Mouse (Mus musculus): Measurements from ENCODE around the gene Gatd1. TPM values are rescaled to one million over a fixed set of nuclear protein-coding genes. Genes with fewer than 3 reads are reported as not detected.

Gatd1 gene
- polyA plus RNA-seq, 1 experiment from 2014 or later = 57.0 TPM

GRCm38 (mm10) chr7:141395348-141395747, 18.6 kb downstream of the Gatd1 start:
- no peak overlapping the region for H3K27ac ChIP-seq (ENCODE audit: low read length)
- ATAC-seq (ENCODE audit: low read depth) = no peak
- peaks cover 12% of the 10 kb centered on the region for H3K4me1 ChIP-seq (replicated peaks; ENCODE audit: control insufficient read depth, insufficient read depth, low read length)
- H3K4me3 ChIP-seq (ENCODE audit: low read length) = no peak overlapping the region
- H3K4me2 ChIP-seq (ENCODE audit: low read depth, low read length) = no peak overlapping the region
- peaks cover 15% of the 10 kb centered on the region for H3K36me3 ChIP-seq (ENCODE audit: control insufficient read depth, insufficient read depth, low read length)
- no peaks in the 10 kb centered on the region; the same call in 1 of the 2 replicates for H3K27me3 ChIP-seq (ENCODE audit: control insufficient read depth, insufficient read depth, low read depth, low read length)
- H3K9ac ChIP-seq (ENCODE audit: low read length) = no peak overlapping the region
- H3K9me3 ChIP-seq (ENCODE audit: control insufficient read depth, low read length) = no peaks in the 10 kb centered on the region
- 63% methylated on average over 1 of the region's 1 CpGs for WGBS

GRCm38 (mm10) chr7:141394771-141395170, 19.2 kb downstream of the Gatd1 start:
- 25% methylated on average over 6 of the region's 6 CpGs for WGBS
- Histone ChIP-seq H3K27ac (ENCODE audit: low read length) (no peak overlapping the region), H3K4me1 (replicated peaks; ENCODE audit: control insufficient read depth, insufficient read depth, low read length) (peaks cover 12% of the 10 kb centered on the region), H3K9me3 (ENCODE audit: control insufficient read depth, low read length) (no peaks in the 10 kb centered on the region), H3K36me3 (ENCODE audit: control insufficient read depth, insufficient read depth, low read length) (peaks cover 11% of the 10 kb centered on the region), H3K27me3 (ENCODE audit: control insufficient read depth, insufficient read depth, low read depth, low read length) (no peaks in the 10 kb centered on the region; the same call in 1 of the 2 replicates), H3K4me2 (ENCODE audit: low read depth, low read length) (no peak overlapping the region), H3K4me3 (ENCODE audit: low read length) (no peak overlapping the region), H3K9ac (ENCODE audit: low read length) (no peak overlapping the region)
- no peak for ATAC-seq (ENCODE audit: low read depth)

- ATAC-seq (ENCODE audit: low read depth) = no peak
- 80% methylated on average over 7 of the region's 7 CpGs for WGBS
- Histone ChIP-seq H3K36me3 (ENCODE audit: control insufficient read depth, insufficient read depth, low read length) (peaks cover 9% of the 10 kb centered on the region), H3K9me3 (ENCODE audit: control insufficient read depth, low read length) (no peaks in the 10 kb centered on the region), H3K27me3 (ENCODE audit: control insufficient read depth, insufficient read depth, low read depth, low read length) (no peaks in the 10 kb centered on the region; the same call in 1 of the 2 replicates), H3K4me1 (replicated peaks; ENCODE audit: control insufficient read depth, insufficient read depth, low read length) (peaks cover 12% of the 10 kb centered on the region), H3K9ac (ENCODE audit: low read length) (no peak overlapping the region), H3K27ac (ENCODE audit: low read length) (no peak overlapping the region), H3K4me3 (ENCODE audit: low read length) (no peak overlapping the region), H3K4me2 (ENCODE audit: low read depth, low read length) (no peak overlapping the region)
These were observed 19.8 kb downstream of the Gatd1 start for GRCm38 (mm10) chr7:141394158-141394557.

- Histone ChIP-seq H3K4me2 (ENCODE audit: low read depth, low read length) (peak overlapping the region; percentile 99), H3K4me1 (replicated peaks; ENCODE audit: control insufficient read depth, insufficient read depth, low read length) (peaks cover 12% of the 10 kb centered on the region), H3K9me3 (ENCODE audit: control insufficient read depth, low read length) (no peaks in the 10 kb centered on the region), H3K27me3 (ENCODE audit: control insufficient read depth, insufficient read depth, low read depth, low read length) (no peaks in the 10 kb centered on the region; the same call in 1 of the 2 replicates), H3K4me3 (ENCODE audit: low read length) (peak overlapping the region; percentile 87), H3K9ac (ENCODE audit: low read length) (peak overlapping the region; percentile 81), H3K36me3 (ENCODE audit: control insufficient read depth, insufficient read depth, low read length) (peaks cover 4% of the 10 kb centered on the region), H3K27ac (ENCODE audit: low read length) (peak overlapping the region; percentile 46)
- no peak for ATAC-seq (ENCODE audit: low read depth)
- 26% methylated on average over 9 of the region's 9 CpGs for WGBS
These were observed 21.2 kb downstream of the Gatd1 start for GRCm38 (mm10) chr7:141392552-141393222.

- peak within 1 kb of the TSS; percentile 87 for H3K4me3 ChIP-seq (ENCODE audit: low read length)
- peak; percentile 97 for ATAC-seq (ENCODE audit: low read depth)
- under 1% methylated on average over 57 of the region's 57 CpGs for WGBS
These were observed 22.0 kb downstream of the Gatd1 start, which contains the start of gene Taldo1 for GRCm38 (mm10) chr7:141391625-141392551. Gene Taldo1, plus strand, starts transcription at chr7:141392199.

GRCm38 (mm10) chr7:141390326-141391259, 23.3 kb downstream of the Gatd1 start:
- Histone ChIP-seq H3K36me3 (ENCODE audit: control insufficient read depth, insufficient read depth, low read length) (no peaks in the 10 kb centered on the region), H3K9ac (ENCODE audit: low read length) (no peak overlapping the region), H3K4me3 (ENCODE audit: low read length) (no peak overlapping the region), H3K27me3 (ENCODE audit: control insufficient read depth, insufficient read depth, low read depth, low read length) (no peaks in the 10 kb centered on the region; the same call in 1 of the 2 replicates), H3K4me2 (ENCODE audit: low read depth, low read length) (no peak overlapping the region), H3K4me1 (replicated peaks; ENCODE audit: control insufficient read depth, insufficient read depth, low read length) (peaks cover 12% of the 10 kb centered on the region), H3K9me3 (ENCODE audit: control insufficient read depth, low read length) (no peaks in the 10 kb centered on the region), H3K27ac (ENCODE audit: low read length) (no peak overlapping the region)
- ATAC-seq (ENCODE audit: low read depth) = no peak
- WGBS = 52% methylated on average over 9 of the region's 9 CpGs

More at GRCm38 (mm10) chr7:141391625-141392551, 22.0 kb downstream of the Gatd1 start, which contains the start of gene Taldo1:
- Histone ChIP-seq H3K36me3 (ENCODE audit: control insufficient read depth, insufficient read depth, low read length) (peaks cover 4% of the 10 kb centered on the region), H3K4me1 (replicated peaks; ENCODE audit: control insufficient read depth, insufficient read depth, low read length) (peaks cover 12% of the 10 kb centered on the region), H3K27me3 (ENCODE audit: control insufficient read depth, insufficient read depth, low read depth, low read length) (no peaks in the 10 kb centered on the region; the same call in 1 of the 2 replicates), H3K9me3 (ENCODE audit: control insufficient read depth, low read length) (no peaks in the 10 kb centered on the region), H3K27ac (ENCODE audit: low read length) (peak within 1 kb of the TSS; percentile 64), H3K9ac (ENCODE audit: low read length) (peak within 1 kb of the TSS; percentile 81), H3K4me2 (ENCODE audit: low read depth, low read length) (peak within 1 kb of the TSS; percentile 99)

- Histone ChIP-seq H3K4me2 (ENCODE audit: low read depth, low read length) (no peak overlapping the region), H3K27me3 (ENCODE audit: control insufficient read depth, insufficient read depth, low read depth, low read length) (no peaks in the 10 kb centered on the region; the same call in none of the 2 replicates), H3K27ac (ENCODE audit: low read length) (no peak overlapping the region), H3K9me3 (ENCODE audit: control insufficient read depth, low read length) (no peaks in the 10 kb centered on the region), H3K9ac (ENCODE audit: low read length) (no peak overlapping the region), H3K36me3 (ENCODE audit: control insufficient read depth, insufficient read depth, low read length) (no peaks in the 10 kb centered on the region), H3K4me3 (ENCODE audit: low read length) (no peak overlapping the region), H3K4me1 (replicated peaks; ENCODE audit: control insufficient read depth, insufficient read depth, low read length) (peaks cover 12% of the 10 kb centered on the region)
- 49% methylated on average over 3 of the region's 3 CpGs for WGBS
- ATAC-seq (ENCODE audit: low read depth) = no peak
These were observed 25.3 kb downstream of the Gatd1 start for GRCm38 (mm10) chr7:141388487-141389109.

- ATAC-seq (ENCODE audit: low read depth) = no peak
- WGBS = 52% methylated on average over 2 of the region's 2 CpGs
- H3K9me3 ChIP-seq (ENCODE audit: control insufficient read depth, low read length) = no peaks in the 10 kb centered on the region
- no peaks in the 10 kb centered on the region; the same call in none of the 2 replicates for H3K27me3 ChIP-seq (ENCODE audit: control insufficient read depth, insufficient read depth, low read depth, low read length)
- no peak overlapping the region for H3K4me3 ChIP-seq (ENCODE audit: low read length)
- peaks cover 9% of the 10 kb centered on the region for H3K4me1 ChIP-seq (replicated peaks; ENCODE audit: control insufficient read depth, insufficient read depth, low read length)
- no peak overlapping the region for H3K9ac ChIP-seq (ENCODE audit: low read length)
- H3K36me3 ChIP-seq (ENCODE audit: control insufficient read depth, insufficient read depth, low read length) = no peaks in the 10 kb centered on the region
- no peak overlapping the region for H3K4me2 ChIP-seq (ENCODE audit: low read depth, low read length)
- H3K27ac ChIP-seq (ENCODE audit: low read length) = no peak overlapping the region
These were observed 26.0 kb downstream of the Gatd1 start for GRCm38 (mm10) chr7:141387807-141388486.

Measured in lung, embryonic 16.5 days (tissue).